Mouse (Mus musculus) heart, embryonic 14.5 days (tissue): Measurements from ENCODE around the gene Itgb5. TPM values are rescaled to one million over a fixed set of nuclear protein-coding genes. Genes with fewer than 3 reads are reported as not detected.

Experiments used
- ATAC-seq: fragments of 200-750 bp; cut with Nextera tagmentation; 2 replicates; pipeline ENCODE4 v1.8.0; 2017; ENCODE audit warnings: low read depth, moderate TSS enrichment; ENCODE audit not compliant: insufficient number of reproducible peaks, insufficient read depth, low FRiP score
- H3K27ac ChIP-seq, 2 experiments: fragments of 200-500 bp in 1 of 2; fragments of 300-500 bp in 1 of 2; sonication (generic) in 1 of 2; replicated peaks in 1 of 2; 2 replicates each; pipeline ENCODE4 v1.5.1; 2012 to 2014; ENCODE audit warnings: low read depth in 2 of 2, low read length in 2 of 2, control low read depth in 1 of 2, mild to moderate bottlenecking in 1 of 2, mixed read lengths in 1 of 2; ENCODE audit not compliant: control insufficient read depth in 1 of 2, insufficient read depth in 1 of 2
- H3K27me3 ChIP-seq: fragments of 300-500 bp; sonication (generic); 2 replicates; pipeline ENCODE4 v1.6.1; 2014; ENCODE audit warnings: mild to moderate bottlenecking, low read length, control low read depth; ENCODE audit not compliant: control insufficient read depth, insufficient read depth
- H3K36me3 ChIP-seq: fragments of 300-500 bp; sonication (generic); 2 replicates; pipeline ENCODE4 v1.6.1; 2014; ENCODE audit warnings: mild to moderate bottlenecking, control low read depth, low read length, mixed read lengths; ENCODE audit not compliant: control insufficient read depth, insufficient read depth
- H3K4me1 ChIP-seq, 2 experiments: fragments of 200-500 bp in 1 of 2; fragments of 300-500 bp in 1 of 2; sonication (generic) in 1 of 2; 2 replicates each; pipeline ENCODE4 v1.6.1; 2012 to 2014; ENCODE audit warnings: low read length in 2 of 2, control low read depth in 1 of 2, mixed read lengths in 1 of 2; ENCODE audit not compliant: control insufficient read depth in 2 of 2, insufficient read depth in 2 of 2
- H3K4me2 ChIP-seq: fragments of 300-500 bp; sonication (generic); 2 replicates; pipeline ENCODE4 v1.6.1; 2014; ENCODE audit warnings: mild to moderate bottlenecking, low read length
- H3K4me3 ChIP-seq, 2 experiments: fragments of 200-500 bp in 1 of 2; fragments of 300-500 bp in 1 of 2; sonication (generic) in 1 of 2; 2 replicates each; pipeline ENCODE4 v1.5.1; 2012 to 2014; ENCODE audit warnings: low read length in 2 of 2, mild to moderate bottlenecking in 2 of 2, control low read depth in 1 of 2, low read depth in 1 of 2, moderate library complexity in 1 of 2; ENCODE audit not compliant: control insufficient read depth in 1 of 2, insufficient read depth in 1 of 2
- H3K9ac ChIP-seq: fragments of 300-500 bp; sonication (generic); 2 replicates; pipeline ENCODE4 v1.6.1; 2014; ENCODE audit warnings: mild to moderate bottlenecking, low read length
- H3K9me3 ChIP-seq: fragments of 300-500 bp; sonication (generic); 2 replicates; pipeline ENCODE4 v1.6.1; 2016; ENCODE audit warnings: low read length, control low read depth; ENCODE audit not compliant: control insufficient read depth
- WGBS: fragments of 180-500 bp; shearing (Covaris S2); extraction: QIAGEN DNeasy Blood & Tissue Kit; methylation state at CpG from one replicate; pipeline ENCODE4 v1.1.7; 2014; 5-methylcytosine and 5-hydroxymethylcytosine counted together
- polyA plus RNA-seq: library from polyadenylated mRNA; unstranded; fragments of >200 nt; fragmentation: Nextera tagmentation; extraction: Ambion mirVana; gene quantifications from 2 replicates; pipeline ENCODE4 v1.2.1, GENCODE M21; 2014

Itgb5 gene
- polyA plus RNA-seq, 1 experiment from 2014 or later: 96.2 TPM

GRCm38 (mm10) chr16:33917390-33917789 lies 87.9 kb downstream of the Itgb5 start:
- Histone ChIP-seq H3K27me3 (no peaks in the 10 kb centered on the region), H3K4me1 (peaks cover 44 to 49% of the 10 kb centered on the region in 2 experiments), H3K4me2 (peak overlapping the region; percentile 26; the same call in 1 of the 2 replicates), H3K9me3 (no peaks in the 10 kb centered on the region), H3K36me3 (peaks cover 45% of the 10 kb centered on the region), H3K9ac (no peak overlapping the region), H3K27ac (peak overlapping the region; percentile 61 to 78), H3K4me3 (no peak overlapping the region)
- ATAC-seq: no peak
- WGBS: 36% methylated on average over 5 of the region's 5 CpGs

- Histone ChIP-seq H3K9me3 (no peaks in the 10 kb centered on the region), H3K36me3 (peaks cover 41% of the 10 kb centered on the region), H3K9ac (no peak overlapping the region; the same call in 1 of the 2 replicates), H3K4me3 (no peak overlapping the region), H3K27ac (peak overlapping the region in 1 of 2 experiments; percentile 78; a peak in 1 of 4 replicates), H3K4me1 (peaks cover 48 to 54% of the 10 kb centered on the region in 2 experiments), H3K4me2 (no peak overlapping the region), H3K27me3 (no peaks in the 10 kb centered on the region)
- 82% methylated on average over 5 of the region's 5 CpGs for WGBS
- no peak for ATAC-seq
These were observed 88.5 kb downstream of the Itgb5 start for GRCm38 (mm10) chr16:33917926-33918325.

- 66% methylated on average over 5 of the region's 5 CpGs for WGBS
- Histone ChIP-seq H3K27ac (peak overlapping the region; percentile 6 to 70; a peak in 1 of 4 replicates), H3K4me1 (peaks cover 43 to 53% of the 10 kb centered on the region in 2 experiments), H3K9me3 (no peaks in the 10 kb centered on the region; the same call in 1 of the 2 replicates), H3K27me3 (no peaks in the 10 kb centered on the region), H3K4me3 (no peak overlapping the region), H3K4me2 (no peak overlapping the region), H3K9ac (no peak overlapping the region), H3K36me3 (peaks cover 25% of the 10 kb centered on the region)
- ATAC-seq: no peak
These were observed 92.0 kb downstream of the Itgb5 start for GRCm38 (mm10) chr16:33921514-33921913.

GRCm38 (mm10) chr16:33922111-33923000 lies 92.9 kb downstream of the Itgb5 start:
- Histone ChIP-seq H3K4me3 (no peak overlapping the region), H3K36me3 (peaks cover 25% of the 10 kb centered on the region), H3K9me3 (no peaks in the 10 kb centered on the region; the same call in 1 of the 2 replicates), H3K9ac (peak overlapping the region; percentile 35; the same call in 1 of the 2 replicates), H3K4me2 (no peak overlapping the region), H3K27me3 (no peaks in the 10 kb centered on the region), H3K4me1 (peaks cover 35 to 48% of the 10 kb centered on the region in 2 experiments), H3K27ac (peak overlapping the region; percentile 57 to 70)
- peak; percentile 20; the same call in 1 of the 2 replicates for ATAC-seq
- WGBS: 33% methylated on average over 18 of the region's 18 CpGs

- no peak overlapping the region for H3K9ac ChIP-seq
- no peak overlapping the region for H3K4me2 ChIP-seq
- peaks cover 32 to 48% of the 10 kb centered on the region in 2 experiments for H3K4me1 ChIP-seq
- WGBS: 32% methylated on average over 5 of the region's 5 CpGs
- ATAC-seq: no peak
- H3K27me3 ChIP-seq: no peaks in the 10 kb centered on the region
- H3K27ac ChIP-seq: peak overlapping the region; percentile 57 to 70
- no peaks in the 10 kb centered on the region; the same call in 1 of the 2 replicates for H3K9me3 ChIP-seq
- H3K36me3 ChIP-seq: peaks cover 20% of the 10 kb centered on the region
- H3K4me3 ChIP-seq: no peak overlapping the region
These were observed 93.5 kb downstream of the Itgb5 start for GRCm38 (mm10) chr16:33923001-33923316.

- peak overlapping the region; percentile 32 to 70; a peak in 3 of 4 replicates for H3K27ac ChIP-seq
- 44% methylated on average over 8 of the region's 8 CpGs for WGBS
These were observed 94.3 kb downstream of the Itgb5 start for GRCm38 (mm10) chr16:33923758-33924157.

GRCm38 (mm10) chr16:33927263-33927824 lies 97.9 kb downstream of the Itgb5 start:
- H3K36me3 ChIP-seq: 0 out of 2 replicates have a peak, but pooled peaks cover 12% of the 10 kb centered on the region
- H3K27ac ChIP-seq: peak overlapping the region; percentile 50 to 88; a peak in 3 of 4 replicates
- 55% methylated on average over 6 of the region's 6 CpGs for WGBS
- no peak for ATAC-seq
- H3K4me3 ChIP-seq: no peak overlapping the region
- no peaks in the 10 kb centered on the region; the same call in 1 of the 2 replicates for H3K9me3 ChIP-seq
- no peak overlapping the region for H3K4me2 ChIP-seq
- no peaks in the 10 kb centered on the region for H3K27me3 ChIP-seq
- H3K9ac ChIP-seq: no peak overlapping the region
- peaks cover 44 to 73% of the 10 kb centered on the region in 2 experiments for H3K4me1 ChIP-seq

More at GRCm38 (mm10) chr16:33923758-33924157, 94.3 kb downstream of the Itgb5 start:
- no peak overlapping the region for H3K4me3 ChIP-seq
- 0 out of 2 replicates have a peak overlapping the region, but pooled peaks have one; percentile 17 for H3K9ac ChIP-seq
- H3K27me3 ChIP-seq: no peaks in the 10 kb centered on the region
- H3K4me1 ChIP-seq: peaks cover 36 to 53% of the 10 kb centered on the region in 2 experiments
- no peaks in the 10 kb centered on the region; the same call in 1 of the 2 replicates for H3K9me3 ChIP-seq
- H3K36me3 ChIP-seq: peaks cover 16% of the 10 kb centered on the region
- no peak for ATAC-seq
- peak overlapping the region; percentile 9; the same call in 1 of the 2 replicates for H3K4me2 ChIP-seq
